9 mouse cellular contexts compared by ENCODE assay signal in the genomic region with DNA sequence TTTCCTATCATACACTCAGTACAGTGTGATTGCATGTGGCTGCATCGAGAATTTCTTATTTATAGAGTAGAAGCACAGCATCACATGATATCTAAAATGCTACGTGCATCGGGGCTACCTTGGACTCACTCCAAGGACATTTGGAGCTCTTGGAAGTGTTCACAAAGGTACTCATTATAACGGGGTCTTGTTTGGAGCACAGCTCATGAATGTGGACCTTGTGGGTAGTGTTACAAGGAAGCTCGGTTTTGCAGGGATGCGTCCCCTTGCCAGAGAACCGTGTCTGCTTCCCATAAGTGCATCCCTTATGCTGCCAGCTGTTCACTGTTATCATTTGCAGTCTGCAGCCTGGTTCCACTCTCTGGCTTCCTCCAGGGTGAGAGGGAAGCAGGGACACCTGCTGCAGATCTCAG.
A peak's percentile ranks its signal among the peaks of the same experiment; 100 is the strongest.
DNase-seq lines count a peak whose midpoint lies in the region; ATAC-seq and TF ChIP-seq lines count a peak whose summit lies in the region.
"Had no signal": no experiment of that assay in that cellular context is flagged by ENCODE, and none has a peak within 500 bp of the region (broad histone marks: within the 10 kb centered on the region; RNA-seq: fewer than 3 reads in every experiment).

No protein-coding gene starts in this region.

- no peak for TF ChIP-seq POLR2A in brain, embryonic 14.5 days (IDR thresholded peaks at IDR 0.05; ENCODE audit: borderline replicate concordance, extremely low read depth, insufficient read depth, insufficient read length, poor library complexity, severe bottlenecking)
- no peak for TF ChIP-seq POLR2A in olfactory bulb, adult 2 months (IDR thresholded peaks at IDR 0.05; ENCODE audit: insufficient read depth, low read depth, low read length)

- no peak overlapping the region for H3K9ac ChIP-seq in heart, embryonic 11.5 days (ENCODE audit: low read depth, low read length)

- no peak overlapping the region for H3K4me3 ChIP-seq in heart, embryonic 11.5 days (ENCODE audit: low read depth, low read length)
- peak overlapping the region; percentile 28 for H3K4me3 ChIP-seq in left cerebral cortex, adult 2 months
- no peak overlapping the region for H3K4me3 ChIP-seq in olfactory bulb, adult 2 months (ENCODE audit: insufficient read depth, low read depth, low read length)

- no peaks in the 10 kb centered on the region for H3K9me3 ChIP-seq in heart, embryonic 11.5 days (replicated peaks; ENCODE audit: control insufficient read depth, low read length)

- intact Hi-C loops in left cerebral cortex, adult 2 months (cut with DNase I), result loop anchor here (2.0 kb wide), 1 partner anchor 223 kb away; the partner anchor contains the start of gene Nyap2

- H3K36me3 ChIP-seq in heart, embryonic 11.5 days (ENCODE audit: control insufficient read depth, insufficient read depth, low read length), result no peaks in the 10 kb centered on the region

- no peak for ATAC-seq in heart, embryonic 11.5 days (replicated peaks; ENCODE audit: insufficient number of reproducible peaks, low FRiP score, low TSS enrichment)
- ATAC-seq in frontal cortex, adult (ENCODE audit: low TSS enrichment), result peak; percentile 91
- ATAC-seq in activated CD4-positive, CD25-positive, alpha-beta regulatory T cell, adult 4 months, result no peak

- no peak for TF ChIP-seq CTCF in brain, embryonic 14.5 days (IDR thresholded peaks at IDR 0.05; ENCODE audit: borderline replicate concordance, extremely low read depth, insufficient read depth, insufficient read length)
- TF ChIP-seq CTCF in left cerebral cortex, adult 2 months (IDR thresholded peaks at IDR 0.05), result no peak
- no peak for TF ChIP-seq CTCF in olfactory bulb, adult 2 months (IDR thresholded peaks at IDR 0.05; ENCODE audit: insufficient read depth, low read depth, low read length)

- peak overlapping the region; percentile 19 for H3K4me2 ChIP-seq in heart, embryonic 11.5 days

- no peak overlapping the region; the same call in 1 of the 2 replicates for H3K27ac ChIP-seq in heart, embryonic 11.5 days (ENCODE audit: low read depth, low read length)
- peak overlapping the region; percentile 71 for H3K27ac ChIP-seq in left cerebral cortex, adult 2 months
- peak overlapping the region; percentile 64; the same call in 1 of the 2 replicates for H3K27ac ChIP-seq in olfactory bulb, adult 2 months (ENCODE audit: insufficient read depth, low read depth, low read length)
- H3K27ac ChIP-seq: macrophage had no signal

- no peak for DNase-seq in heart, adult 11 months
- peak; percentile 85 for DNase-seq in brain, embryonic 14.5 days (ENCODE audit: low read depth)
- DNase-seq in left cerebral cortex, adult 2 months (ENCODE audit: extremely low spot score in 1 of 2, low spot score in 2 of 2), result peak; percentile 31 to 43
- DNase-seq in thymus, postnatal 4 days, result no peak

- 46% methylated on average over 7 of the region's 7 CpGs for WGBS in heart, embryonic 11.5 days (ENCODE audit: insufficient replicate concordance)
- WGBS in olfactory bulb, adult 2 months, result 4% methylated on average over 7 of the region's 7 CpGs

- no peaks in the 10 kb centered on the region for H3K4me1 ChIP-seq in heart, embryonic 11.5 days (ENCODE audit: control insufficient read depth, insufficient read depth, low read length)
- peaks cover 3% of the 10 kb centered on the region for H3K4me1 ChIP-seq in olfactory bulb, adult 2 months (ENCODE audit: control insufficient read depth, insufficient read depth, low read length)

- H3K27me3 ChIP-seq in heart, embryonic 11.5 days (ENCODE audit: control insufficient read depth, insufficient read depth, low read length), result no peaks in the 10 kb centered on the region

Comparison
In these comparisons a context has a peak if more than half of its experiments do, and no peak if none do; other contexts are left out.
1. DNase-seq: peak in brain, embryonic 14.5 days (single experiment) and left cerebral cortex, adult 2 months (2 of 2); none in heart, adult 11 months (single experiment) and thymus, postnatal 4 days (single experiment).